Mouse (Mus musculus): Measurements from ENCODE around the gene Akr1c6. TPM values are rescaled to one million over a fixed set of nuclear protein-coding genes. Genes with fewer than 3 reads are reported as not detected.
"Not testable (repeated sequence)": the region's sequence is repeated elsewhere in the genome, so short reads cannot be mapped to it uniquely, and the experiment has no call there.

The Akr1c6 gene
- not detected for total RNA-seq (2022)

- no peak for DNase-seq (ENCODE audit: low spot score)
These were observed at the start of gene Akr1c6 for GRCm38 (mm10) chr13:4434006-4434405. TSS of gene Akr1c6 (plus strand) at chr13:4434306.

GRCm38 (mm10) chr13:4384918-4385317 is 49.2 kb upstream of the Akr1c6 start:
- no peak for DNase-seq (ENCODE audit: low spot score)

- no peak for DNase-seq (ENCODE audit: low spot score)
These were observed 48.6 kb upstream of the Akr1c6 start for GRCm38 (mm10) chr13:4385541-4385940.

- DNase-seq (ENCODE audit: low spot score) = no peak
These were observed 45.2 kb upstream of the Akr1c6 start for GRCm38 (mm10) chr13:4388762-4389446.

GRCm38 (mm10) chr13:4400360-4400759 is 33.7 kb upstream of the Akr1c6 start:
- not testable (repeated sequence) for DNase-seq (ENCODE audit: low spot score)

GRCm38 (mm10) chr13:4400831-4401230 is 33.3 kb upstream of the Akr1c6 start:
- no peak for DNase-seq (ENCODE audit: low spot score)

GRCm38 (mm10) chr13:4402221-4402620 is 31.9 kb upstream of the Akr1c6 start:
- no peak for DNase-seq (ENCODE audit: low spot score)

GRCm38 (mm10) chr13:4404726-4405125 is 29.4 kb upstream of the Akr1c6 start:
- DNase-seq (ENCODE audit: low spot score) = no peak

- no peak for DNase-seq (ENCODE audit: low spot score)
These were observed 27.3 kb upstream of the Akr1c6 start for GRCm38 (mm10) chr13:4406771-4407170.

GRCm38 (mm10) chr13:4428558-4428957 is 5.5 kb upstream of the Akr1c6 start:
- no peak for DNase-seq (ENCODE audit: low spot score)

- no peak for DNase-seq (ENCODE audit: low spot score)
These were observed 5.1 kb upstream of the Akr1c6 start for GRCm38 (mm10) chr13:4429034-4429433.

- DNase-seq (ENCODE audit: low spot score) = no peak
These were observed 3.0 kb upstream of the Akr1c6 start for GRCm38 (mm10) chr13:4431129-4431528.

- no peak for DNase-seq (ENCODE audit: low spot score)
These were observed 31.5 kb downstream of the Akr1c6 start for GRCm38 (mm10) chr13:4465641-4466040.

- no peak for DNase-seq (ENCODE audit: low spot score)
These were observed 33.8 kb downstream of the Akr1c6 start for GRCm38 (mm10) chr13:4467896-4468295.

Other genes starting within 250 kb of the Akr1c6 start
- gene Akr1c13, start 243.2 kb upstream of the Akr1c6 start, total RNA-seq (2022) = 1 to 10 TPM in 3 of 4 experiments, under 1 TPM in 1; 0.76 to 2.2 (median 1.8) TPM
- 1 to 10 TPM; 1.7 to 2.3 (median 1.8) TPM for gene Akr1c19, start 205.6 kb upstream of the Akr1c6 start, total RNA-seq (2022)
- not detected for gene Akr1c12, start 154.9 kb upstream of the Akr1c6 start, total RNA-seq (2022)
- not detected for gene Akr1c20, start 89.0 kb downstream of the Akr1c6 start, total RNA-seq (2022)
- gene Akr1c21, start 139.8 kb downstream of the Akr1c6 start, total RNA-seq (2022) = not detected
- gene Akr1e1, start 174.9 kb downstream of the Akr1c6 start, total RNA-seq (2022) = 10 to 100 TPM; 19.4 to 21.2 (median 21.0) TPM

Measured in heart, adult 8-10 months (tissue).